Mouse (Mus musculus): ENCODE measurements around the gene Cela1. TPM values are rescaled to one million over a fixed set of nuclear protein-coding genes. Genes with fewer than 3 reads are reported as not detected.

Cela1 gene
- polyA plus RNA-seq, 1 experiment from 2014 or later = 1.9 TPM

DNA sequence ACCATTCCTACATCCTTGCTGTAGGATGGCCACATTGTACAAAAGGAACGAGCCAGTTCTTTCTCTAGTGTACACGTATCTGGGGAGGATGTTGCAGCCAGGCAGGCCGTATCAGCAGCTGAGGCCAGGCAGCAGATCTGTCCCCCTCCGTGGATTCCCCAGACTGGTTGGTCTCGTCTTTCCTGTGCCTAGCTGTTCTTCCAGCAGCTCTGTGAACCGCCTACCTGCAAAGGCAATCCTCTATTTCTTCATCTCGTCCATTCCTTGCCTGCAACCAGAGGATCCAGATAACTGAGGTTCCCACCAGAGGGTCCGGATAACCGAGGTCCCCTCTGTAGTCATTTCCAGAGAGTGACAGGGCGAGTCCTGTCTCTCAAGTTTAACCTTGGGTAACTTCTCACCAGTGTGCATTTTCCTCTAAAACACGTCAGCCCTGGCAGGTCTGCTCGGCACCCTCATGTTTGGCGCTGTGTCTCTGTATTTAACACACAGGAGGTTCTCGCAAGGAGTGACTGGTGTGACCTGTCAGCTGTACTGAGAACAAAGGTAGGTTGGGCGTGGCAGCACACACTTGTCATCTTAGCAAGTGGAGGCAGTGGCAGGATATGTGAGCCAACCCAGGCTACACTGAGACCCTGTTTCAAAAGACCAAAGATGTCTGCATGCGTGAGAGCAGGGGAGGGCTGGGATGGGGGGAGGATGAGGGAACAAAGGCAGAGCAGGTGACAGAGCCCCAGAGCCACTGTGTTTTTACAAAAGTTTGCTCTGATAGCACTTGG lies 47.6 kb downstream of the Cela1 start:
- ATAC-seq (ENCODE audit: low FRiP score) = no peak
- H3K9ac ChIP-seq = no peak overlapping the region
- peaks cover 13% of the 10 kb centered on the region for H3K4me1 ChIP-seq
- no peak overlapping the region for H3K4me3 ChIP-seq
- H3K27me3 ChIP-seq = peaks cover 39% of the 10 kb centered on the region
- no peak overlapping the region for H3K4me2 ChIP-seq (replicated peaks)
- 69% methylated on average over 16 of the region's 16 CpGs for WGBS
- H3K36me3 ChIP-seq = no peaks in the 10 kb centered on the region
- H3K9me3 ChIP-seq (replicated peaks) = no peaks in the 10 kb centered on the region
- H3K27ac ChIP-seq = no peak overlapping the region

GRCm38 (mm10) chr15:100637661-100638060 lies 50.1 kb downstream of the Cela1 start:
- H3K4me3 ChIP-seq = no peak overlapping the region
- H3K9me3 ChIP-seq (replicated peaks) = no peaks in the 10 kb centered on the region
- H3K27ac ChIP-seq = no peak overlapping the region
- ATAC-seq (ENCODE audit: low FRiP score) = no peak
- peaks cover 59% of the 10 kb centered on the region for H3K27me3 ChIP-seq
- H3K36me3 ChIP-seq = no peaks in the 10 kb centered on the region
- H3K9ac ChIP-seq = no peak overlapping the region
- WGBS = 16% methylated on average over 6 of the region's 6 CpGs
- H3K4me1 ChIP-seq = peaks cover 13% of the 10 kb centered on the region
- no peak overlapping the region for H3K4me2 ChIP-seq (replicated peaks)

- Histone ChIP-seq H3K9me3 (replicated peaks) (no peaks in the 10 kb centered on the region), H3K4me2 (replicated peaks) (peak within 1 kb of the TSS; percentile 69), H3K9ac (peak within 1 kb of the TSS; percentile 40), H3K4me3 (peak within 1 kb of the TSS; percentile 46), H3K4me1 (peaks cover 13% of the 10 kb centered on the region), H3K27me3 (peaks cover 62% of the 10 kb centered on the region), H3K27ac (no peak within 1 kb of the TSS), H3K36me3 (no peaks in the 10 kb centered on the region)
- WGBS = under 1% methylated on average over 68 of the region's 77 CpGs
- ATAC-seq (ENCODE audit: low FRiP score) = no peak
Measured at GRCm38 (mm10) chr15:100636700-100637501, 50.8 kb downstream of the Cela1 start, which contains the start of gene Smagp. Smagp (minus strand) TSS chr15:100636940.

- no peak for ATAC-seq (ENCODE audit: low FRiP score)
Measured at GRCm38 (mm10) chr15:100635851-100636645, 51.7 kb downstream of the Cela1 start.

DNA sequence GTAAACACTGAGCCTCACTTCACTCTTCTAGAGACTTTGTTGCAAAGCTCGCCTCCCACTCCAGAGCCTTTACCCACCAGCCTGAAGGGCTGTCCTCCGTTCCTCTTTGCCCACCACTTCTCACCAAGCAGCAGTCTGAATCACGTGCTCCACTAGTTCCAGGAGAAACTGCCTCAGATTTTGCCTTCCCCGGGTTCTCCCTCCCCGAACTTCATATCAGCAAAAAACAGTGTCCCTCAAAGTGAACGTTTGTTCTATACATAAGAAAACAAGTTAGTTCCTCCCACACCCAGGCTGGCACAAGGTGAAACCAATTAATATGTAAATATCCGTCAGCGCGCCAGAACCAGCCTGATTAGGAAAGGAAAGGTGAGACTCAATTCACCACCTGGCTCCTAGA lies 52.5 kb downstream of the Cela1 start:
- Histone ChIP-seq H3K4me2 (replicated peaks) (no peak overlapping the region), H3K4me3 (no peak overlapping the region), H3K9me3 (replicated peaks) (no peaks in the 10 kb centered on the region), H3K9ac (no peak overlapping the region), H3K4me1 (peaks cover 13% of the 10 kb centered on the region), H3K27me3 (peaks cover 62% of the 10 kb centered on the region), H3K27ac (no peak overlapping the region), H3K36me3 (no peaks in the 10 kb centered on the region)
- 9% methylated on average over 9 of the region's 9 CpGs for WGBS
- ATAC-seq (ENCODE audit: low FRiP score) = no peak

More at GRCm38 (mm10) chr15:100635851-100636645, 51.7 kb downstream of the Cela1 start:
- 4% methylated on average over 38 of the region's 38 CpGs for WGBS
- Histone ChIP-seq H3K4me1 (peaks cover 13% of the 10 kb centered on the region), H3K9ac (peak overlapping the region; percentile 40), H3K27ac (no peak overlapping the region), H3K9me3 (replicated peaks) (no peaks in the 10 kb centered on the region), H3K36me3 (no peaks in the 10 kb centered on the region), H3K4me2 (replicated peaks) (peak overlapping the region; percentile 69), H3K4me3 (peak overlapping the region; percentile 46), H3K27me3 (peaks cover 62% of the 10 kb centered on the region)

DNA sequence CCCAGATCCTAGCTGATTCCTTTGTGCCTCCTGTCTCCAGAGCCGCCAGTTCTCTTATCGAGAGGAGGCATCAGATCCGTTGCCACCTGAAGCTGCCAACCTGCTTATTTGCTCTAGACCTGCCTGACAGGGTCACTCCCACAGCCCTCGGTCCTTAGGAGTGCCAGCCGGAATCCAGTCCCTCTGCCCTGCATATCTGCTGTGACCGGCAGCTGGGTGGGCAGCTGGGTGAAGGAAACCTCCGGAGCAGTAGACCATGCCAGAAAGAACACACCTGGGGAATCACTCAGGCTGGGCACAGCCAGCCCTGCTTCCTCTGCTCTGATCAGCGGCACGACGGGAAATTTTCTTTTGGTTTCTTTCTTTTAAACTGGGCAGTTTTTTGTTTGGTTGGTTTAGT lies 54.4 kb downstream of the Cela1 start:
- Histone ChIP-seq H3K36me3 (no peaks in the 10 kb centered on the region), H3K4me2 (replicated peaks) (no peak overlapping the region), H3K9me3 (replicated peaks) (no peaks in the 10 kb centered on the region), H3K9ac (no peak overlapping the region), H3K27me3 (peaks cover 61% of the 10 kb centered on the region), H3K4me3 (no peak overlapping the region), H3K27ac (no peak overlapping the region), H3K4me1 (peaks cover 14% of the 10 kb centered on the region)
- WGBS = 80% methylated on average over 10 of the region's 10 CpGs
- ATAC-seq (ENCODE audit: low FRiP score) = no peak

- Histone ChIP-seq H3K4me1 (peaks cover 20% of the 10 kb centered on the region), H3K9ac (no peak overlapping the region), H3K4me2 (replicated peaks) (no peak overlapping the region), H3K36me3 (no peaks in the 10 kb centered on the region), H3K4me3 (no peak overlapping the region), H3K27ac (no peak overlapping the region), H3K27me3 (peaks cover 50% of the 10 kb centered on the region), H3K9me3 (replicated peaks) (no peaks in the 10 kb centered on the region)
- WGBS = 87% methylated on average over 5 of the region's 5 CpGs
- ATAC-seq (ENCODE audit: low FRiP score) = no peak
Measured at GRCm38 (mm10) chr15:100632323-100632722, 55.4 kb downstream of the Cela1 start.

- no peak overlapping the region for H3K27ac ChIP-seq
- H3K36me3 ChIP-seq = no peaks in the 10 kb centered on the region
- no peak overlapping the region for H3K4me2 ChIP-seq (replicated peaks)
- no peaks in the 10 kb centered on the region for H3K9me3 ChIP-seq (replicated peaks)
- peaks cover 43% of the 10 kb centered on the region for H3K27me3 ChIP-seq
- no peak for ATAC-seq (ENCODE audit: low FRiP score)
- H3K9ac ChIP-seq = no peak overlapping the region
- no peak overlapping the region for H3K4me3 ChIP-seq
- H3K4me1 ChIP-seq = peaks cover 14% of the 10 kb centered on the region
- 85% methylated on average over 12 of the region's 12 CpGs for WGBS
Measured at GRCm38 (mm10) chr15:100631454-100632170, 56.1 kb downstream of the Cela1 start.

DNA sequence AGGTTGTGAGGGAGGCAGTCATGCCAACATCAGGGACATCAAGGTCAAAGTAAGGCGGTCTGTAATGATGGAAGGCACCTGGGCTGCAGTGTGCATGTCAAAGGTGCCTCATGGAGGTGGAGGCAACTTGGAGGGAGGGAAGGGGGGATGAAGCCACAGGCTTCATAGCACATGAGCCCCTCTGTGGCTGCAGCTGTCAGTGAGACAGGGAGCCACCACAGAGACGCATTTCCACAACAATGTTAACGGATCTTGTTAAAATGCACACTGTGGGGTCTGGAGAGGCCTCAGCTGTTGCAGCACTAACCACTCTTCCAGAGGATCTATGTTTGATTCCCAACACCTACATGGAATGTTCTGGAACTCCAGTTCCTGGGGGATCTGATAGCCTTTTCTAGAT lies 57.6 kb downstream of the Cela1 start:
- WGBS = 51% methylated on average over 3 of the region's 3 CpGs
- Histone ChIP-seq H3K27ac (no peak overlapping the region), H3K9ac (no peak overlapping the region), H3K36me3 (no peaks in the 10 kb centered on the region), H3K9me3 (replicated peaks) (no peaks in the 10 kb centered on the region), H3K4me3 (no peak overlapping the region), H3K4me1 (peaks cover 7% of the 10 kb centered on the region; the same call in 1 of the 2 replicates), H3K27me3 (peaks cover 28% of the 10 kb centered on the region), H3K4me2 (replicated peaks) (no peak overlapping the region)
- ATAC-seq (ENCODE audit: low FRiP score) = no peak

- Histone ChIP-seq H3K9me3 (replicated peaks) (no peaks in the 10 kb centered on the region), H3K36me3 (no peaks in the 10 kb centered on the region), H3K9ac (no peak overlapping the region), H3K4me1 (peaks cover 7% of the 10 kb centered on the region; the same call in 1 of the 2 replicates), H3K27me3 (peaks cover 18% of the 10 kb centered on the region), H3K27ac (no peak overlapping the region), H3K4me2 (replicated peaks) (no peak overlapping the region), H3K4me3 (no peak overlapping the region)
- no peak for ATAC-seq (ENCODE audit: low FRiP score)
- 47% methylated on average over 7 of the region's 7 CpGs for WGBS
Measured at GRCm38 (mm10) chr15:100628797-100629196, 58.9 kb downstream of the Cela1 start.

GRCm38 (mm10) chr15:100627774-100628370 lies 59.8 kb downstream of the Cela1 start:
- H3K9me3 ChIP-seq (replicated peaks) = no peaks in the 10 kb centered on the region

More at GRCm38 (mm10) chr15:100627774-100628370, 59.8 kb downstream of the Cela1 start:
- WGBS = 3% methylated on average over 11 of the region's 11 CpGs
- H3K9ac ChIP-seq = no peak overlapping the region
- peaks cover 11% of the 10 kb centered on the region; the same call in 1 of the 2 replicates for H3K27me3 ChIP-seq
- H3K27ac ChIP-seq = no peak overlapping the region
- no peaks in the 10 kb centered on the region for H3K36me3 ChIP-seq
- no peak for ATAC-seq (ENCODE audit: low FRiP score)
- no peak overlapping the region for H3K4me3 ChIP-seq
- H3K4me2 ChIP-seq (replicated peaks) = no peak overlapping the region
- H3K4me1 ChIP-seq = peaks cover 7% of the 10 kb centered on the region; the same call in 1 of the 2 replicates
